Mouse (Mus musculus) E14TG2a.4 (cell line): Measurements from ENCODE around the gene Rnf138rt1.

Experiments
- H3K27me3 ChIP-seq: 2 replicates; pipeline ENCODE4 v1.6.1; 2014; ENCODE audit warnings: low read length, control low read depth; ENCODE audit not compliant: insufficient read depth
- H3K36me3 ChIP-seq: 2 replicates; pipeline ENCODE4 v1.6.1; 2014; ENCODE audit warnings: low read length, control low read depth; ENCODE audit not compliant: insufficient read depth
- H3K4me1 ChIP-seq: replicated peaks from 2 replicates; pipeline ENCODE4 v1.6.1; 2014; ENCODE audit warnings: low read depth, low read length, control low read depth
- H3K4me3 ChIP-seq: replicated peaks from 2 replicates; pipeline ENCODE4 v1.5.1; 2014; ENCODE audit warnings: mild to moderate bottlenecking, low read length
- H3K9me3 ChIP-seq: 2 replicates; pipeline ENCODE4 v1.6.1; 2014; ENCODE audit warnings: low read length, control low read depth
- CTCF ChIP-seq: conservative IDR thresholded peaks from 2 replicates; pipeline ENCODE4 v1.5.1; 2014; ENCODE audit warnings: low read length
- NANOG ChIP-seq: IDR thresholded peaks from 2 replicates; pipeline ENCODE4 v1.6.1; 2014; ENCODE audit warnings: borderline replicate concordance, low read length, mixed read lengths
- POU5F1 ChIP-seq: IDR thresholded peaks from 2 replicates; pipeline ENCODE4 v1.6.1; 2014; ENCODE audit warnings: low read length, borderline replicate concordance

The Rnf138rt1 gene

GRCm38 (mm10) chrX:163723630-163724029 lies 37.5 kb downstream of the Rnf138rt1 start:
- Histone ChIP-seq H3K9me3 (no peaks in the 10 kb centered on the region), H3K27me3 (no peaks in the 10 kb centered on the region), H3K4me1 (no peaks in the 10 kb centered on the region), H3K4me3 (no peak overlapping the region), H3K36me3 (no peaks in the 10 kb centered on the region)
- TF ChIP-seq NANOG (no peak), POU5F1 (no peak), CTCF (no peak)

- Histone ChIP-seq H3K4me3 (no peak overlapping the region), H3K9me3 (no peaks in the 10 kb centered on the region), H3K36me3 (no peaks in the 10 kb centered on the region), H3K4me1 (no peaks in the 10 kb centered on the region), H3K27me3 (no peaks in the 10 kb centered on the region)
- TF ChIP-seq CTCF = no peak
- TF ChIP-seq NANOG = no peak
- TF ChIP-seq POU5F1 = no peak
Observed at GRCm38 (mm10) chrX:163722785-163723577, 38.1 kb downstream of the Rnf138rt1 start.

GRCm38 (mm10) chrX:163720597-163720996 lies 40.5 kb downstream of the Rnf138rt1 start:
- Histone ChIP-seq H3K4me3 (no peak overlapping the region), H3K4me1 (no peaks in the 10 kb centered on the region), H3K27me3 (no peaks in the 10 kb centered on the region), H3K36me3 (no peaks in the 10 kb centered on the region), H3K9me3 (no peaks in the 10 kb centered on the region)
- TF ChIP-seq NANOG (no peak), POU5F1 (no peak), CTCF (no peak)
